Mouse (Mus musculus) CH12.LX (cell line): ENCODE measurements around the gene Angptl8.

Experiments used
- CTCF ChIP-seq, 2 experiments: IDR thresholded peaks in 1 of 2; conservative IDR thresholded peaks in 1 of 2; 2 replicates each; pipeline ENCODE4 v1.5.1; 2011 to 2012; ENCODE audit warnings: low read depth in 2 of 2, low read length in 2 of 2, improper control_type of control experiment in 1 of 2, inconsistent platforms in 1 of 2, mild to moderate bottlenecking in 1 of 2, moderate library complexity in 1 of 2
- E2F4 ChIP-seq: IDR thresholded peaks from 2 replicates; pipeline ENCODE4 v1.6.1; 2011; ENCODE audit warnings: low read depth, low read length, improper control_type of control experiment; ENCODE audit not compliant: insufficient replicate concordance
- SMC3 ChIP-seq: IDR thresholded peaks from 2 replicates; pipeline ENCODE4 v1.6.1; 2011; ENCODE audit warnings: low read depth, low read length, improper control_type of control experiment

DNA sequence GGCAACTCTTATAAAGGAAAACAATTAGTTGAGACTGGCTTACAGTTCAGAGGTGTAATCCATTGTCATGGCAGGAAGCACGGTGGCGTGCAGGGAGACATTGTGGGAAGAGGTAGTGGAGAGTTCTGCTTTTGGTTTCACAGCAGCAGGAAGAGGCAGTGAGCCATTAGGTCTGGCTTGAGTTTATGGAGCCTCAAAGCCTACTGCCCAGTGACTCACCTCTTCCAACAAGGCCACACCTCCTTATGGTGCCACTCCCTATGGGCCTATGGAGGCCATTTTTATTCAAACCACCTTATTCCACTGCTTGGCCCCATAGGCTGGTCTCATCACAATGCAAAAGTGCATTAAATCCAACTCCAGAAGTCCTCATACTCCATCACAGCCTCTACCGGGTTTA is 24.3 kb downstream of the Angptl8 start:
- TF ChIP-seq SMC3 (no peak), CTCF (conservative IDR thresholded peaks at IDR 0.05 in 1 of 2, IDR thresholded peaks at IDR 0.05 in 1 of 2; ENCODE audit: low read depth in 2 of 2, low read length in 2 of 2) (no peak), E2F4 (no peak)
